Mouse (Mus musculus) ES-Bruce4 (cell line): Measurements from ENCODE around the gene Lemd1.

Source experiments
- CTCF ChIP-seq: IDR thresholded peaks from one replicate; pipeline ENCODE4 v1.8.1; 2011; ENCODE audit warnings: low read depth, low read length
- POLR2A ChIP-seq: IDR thresholded peaks from one replicate; pipeline ENCODE4 v1.8.1; 2011; ENCODE audit warnings: low read length; ENCODE audit not compliant: insufficient read depth

DNA sequence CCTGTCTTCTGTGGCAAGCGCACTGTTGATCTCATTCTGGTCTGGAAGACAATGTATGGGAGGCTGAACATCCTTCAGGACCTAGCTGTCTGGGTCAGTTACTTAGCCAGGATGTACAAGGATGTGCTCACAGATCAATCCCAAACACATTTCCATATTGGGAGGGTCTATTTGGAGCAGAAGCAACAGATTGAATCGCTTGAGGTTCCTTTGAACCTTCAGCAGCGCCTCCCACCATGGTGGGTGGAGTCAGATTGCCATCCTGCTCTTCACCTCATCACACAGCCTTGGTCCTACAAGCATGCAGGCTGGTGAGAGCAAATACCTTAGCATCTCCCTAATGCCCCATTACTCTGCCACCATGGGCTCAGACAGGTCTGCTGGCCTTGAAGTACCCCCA, 2.6 kb downstream of the Lemd1 start:
- TF ChIP-seq CTCF, result no peak
- TF ChIP-seq POLR2A, result no peak
